Mouse (Mus musculus): ENCODE measurements at regions not wholly inside any gene's neighbourhood (a gene's known extent, or its start where the extent isn't known, plus 50 kb on each side); places are given as distances from the start of the nearest gene placed in this dataset.
A peak's percentile ranks its signal among the peaks of the same experiment; 100 is the strongest.

- 94% methylated on average over 1 of the region's 1 CpGs for WGBS
Observed at GRCm38 (mm10) chr3:25240196-25240595, 96.1 kb upstream of the Naaladl2 start.

GRCm38 (mm10) chr3:25220601-25221000, 76.5 kb upstream of the Naaladl2 start:
- ATAC-seq (ENCODE audit: low FRiP score) (no peak), DNase-seq (ENCODE audit: low spot score, missing footprints) (peak; percentile 85)
- no peaks in the 10 kb centered on the region for H3K36me3 ChIP-seq (ENCODE audit: control insufficient read depth, insufficient read depth, low read length)
- H3K9ac ChIP-seq (ENCODE audit: low read length), result no peak overlapping the region
- no peak overlapping the region for H3K27ac ChIP-seq (ENCODE audit: low read depth, low read length)
- H3K4me1 ChIP-seq (ENCODE audit: control insufficient read depth, insufficient read depth, low read length), result no peaks in the 10 kb centered on the region
- 79% methylated on average over 1 of the region's 1 CpGs for WGBS
- H3K9me3 ChIP-seq (ENCODE audit: control insufficient read depth, low read length), result no peaks in the 10 kb centered on the region
- no peak overlapping the region for H3K4me2 ChIP-seq
- no peaks in the 10 kb centered on the region for H3K27me3 ChIP-seq (ENCODE audit: control insufficient read depth, insufficient read depth, low read length)
- no peak overlapping the region for H3K4me3 ChIP-seq (ENCODE audit: low read depth, low read length)

More at GRCm38 (mm10) chr3:25240196-25240595, 96.1 kb upstream of the Naaladl2 start:
- Histone ChIP-seq H3K4me1 (ENCODE audit: control insufficient read depth, insufficient read depth, low read length) (no peaks in the 10 kb centered on the region), H3K9me3 (ENCODE audit: control insufficient read depth, low read length) (no peaks in the 10 kb centered on the region), H3K36me3 (ENCODE audit: control insufficient read depth, insufficient read depth, low read length) (no peaks in the 10 kb centered on the region), H3K4me2 (no peak overlapping the region), H3K27ac (ENCODE audit: low read depth, low read length) (no peak overlapping the region), H3K9ac (ENCODE audit: low read length) (no peak overlapping the region), H3K27me3 (ENCODE audit: control insufficient read depth, insufficient read depth, low read length) (no peaks in the 10 kb centered on the region), H3K4me3 (ENCODE audit: low read depth, low read length) (no peak overlapping the region)
- ATAC-seq (ENCODE audit: low FRiP score) (no peak), DNase-seq (ENCODE audit: low spot score, missing footprints) (peak; percentile 66)

GRCm38 (mm10) chr3:25208041-25208685, 64.1 kb upstream of the Naaladl2 start:
- ATAC-seq (ENCODE audit: low FRiP score) (no peak), DNase-seq (ENCODE audit: low spot score, missing footprints) (no peak)
- Histone ChIP-seq H3K36me3 (ENCODE audit: control insufficient read depth, insufficient read depth, low read length) (no peaks in the 10 kb centered on the region), H3K27ac (ENCODE audit: low read depth, low read length) (no peak overlapping the region), H3K4me3 (ENCODE audit: low read depth, low read length) (no peak overlapping the region), H3K4me1 (ENCODE audit: control insufficient read depth, insufficient read depth, low read length) (no peaks in the 10 kb centered on the region), H3K4me2 (no peak overlapping the region), H3K9me3 (ENCODE audit: control insufficient read depth, low read length) (no peaks in the 10 kb centered on the region), H3K9ac (ENCODE audit: low read length) (no peak overlapping the region), H3K27me3 (ENCODE audit: control insufficient read depth, insufficient read depth, low read length) (no peaks in the 10 kb centered on the region)
- WGBS, result 90% methylated on average over 5 of the region's 5 CpGs
